Mouse (Mus musculus) megakaryocyte, embryonic 14.5 days (primary cell): ENCODE results near the gene Pyroxd2.

ENCODE experiments used
- FLI1 ChIP-seq: IDR thresholded peaks from 2 replicates; pipeline ENCODE4 v1.6.1; 2012; ENCODE audit warnings: low read length, inconsistent platforms, mixed read lengths
- GATA1 ChIP-seq: IDR thresholded peaks from 3 replicates; pipeline ENCODE4 v1.6.1; 2012; ENCODE audit warnings: mixed read lengths, low read length, inconsistent platforms, borderline replicate concordance

GRCm38 (mm10) chr19:42776813-42777212 is 24.2 kb upstream of the Pyroxd2 start:
- TF ChIP-seq FLI1 = no peak
- TF ChIP-seq GATA1 = no peak
